Mouse (Mus musculus): Measurements from ENCODE around the gene Gm13304. TPM values are rescaled to one million over a fixed set of nuclear protein-coding genes. Genes with fewer than 3 reads are reported as not detected.
"Not testable (repeated sequence)": the region's sequence is repeated elsewhere in the genome, so short reads cannot be mapped to it uniquely, and the experiment has no call there.

Gm13304 gene
- 2.6 TPM in 1 of 2 replicates, not detected in the other for polyA plus RNA-seq (2015; fragmentation: Nextera tagmentation; extraction: Ambion mirVana)

- not testable (repeated sequence) for H3K27me3 ChIP-seq (replicated peaks); H3K4me1 ChIP-seq; H3K9ac ChIP-seq; H3K27ac ChIP-seq (replicated peaks); H3K4me2 ChIP-seq; H3K9me3 ChIP-seq; ATAC-seq (ENCODE audit: extremely low read depth, insufficient number of reproducible peaks, low FRiP score, low TSS enrichment); H3K4me3 ChIP-seq; H3K36me3 ChIP-seq
- no CpG with 5 or more reads among the region's 5 CpGs for WGBS
These were observed at the start of gene Gm13304 for GRCm38 (mm10) chr4:42114517-42114916. Gm13304 (plus strand) TSS chr4:42114817.

- H3K27ac ChIP-seq (replicated peaks); ATAC-seq (ENCODE audit: extremely low read depth, insufficient number of reproducible peaks, low FRiP score, low TSS enrichment); H3K4me1 ChIP-seq; H3K27me3 ChIP-seq (replicated peaks); H3K9me3 ChIP-seq; H3K4me3 ChIP-seq; H3K9ac ChIP-seq; H3K36me3 ChIP-seq; H3K4me2 ChIP-seq: not testable (repeated sequence)
- WGBS: no CpG with 5 or more reads among the region's 2 CpGs
These were observed 23.7 kb upstream of the Gm13304 start, which contains the start of gene Gm3893 for GRCm38 (mm10) chr4:42090907-42091306. Gm3893 (plus strand) TSS chr4:42091207.

- H3K9me3 ChIP-seq; H3K36me3 ChIP-seq; H3K4me3 ChIP-seq; H3K27me3 ChIP-seq (replicated peaks); H3K9ac ChIP-seq; H3K4me2 ChIP-seq; H3K4me1 ChIP-seq; H3K27ac ChIP-seq (replicated peaks); ATAC-seq (ENCODE audit: extremely low read depth, insufficient number of reproducible peaks, low FRiP score, low TSS enrichment): not testable (repeated sequence)
- WGBS: no CpG with 5 or more reads among the region's 9 CpGs
These were observed 38.5 kb downstream of the Gm13304 start, which contains the start of gene Gm13306 for GRCm38 (mm10) chr4:42153136-42153535. Gm13306 (plus strand) TSS chr4:42153436.

Other genes with a start within 250 kb of the Gm13304 start
- 1.8 TPM in 1 of 2 replicates, not detected in the other for gene Gm21541, start 211.2 kb upstream of the Gm13304 start, polyA plus RNA-seq (2015; fragmentation: Nextera tagmentation; extraction: Ambion mirVana)
- gene Gm20878, start 173.2 kb upstream of the Gm13304 start, polyA plus RNA-seq (2015; fragmentation: Nextera tagmentation; extraction: Ambion mirVana): 1.7 and 1.8 TPM in 2 replicates
- gene Fam205a4, start 148.8 kb upstream of the Gm13304 start, polyA plus RNA-seq (2015; fragmentation: Nextera tagmentation; extraction: Ambion mirVana): 0.11 and 0.15 TPM in 2 replicates
- not detected in 2 replicates for gene Gm21093, start 80.1 kb upstream of the Gm13304 start, polyA plus RNA-seq (2015; fragmentation: Nextera tagmentation; extraction: Ambion mirVana)
- gene Gm3893, start 23.6 kb upstream of the Gm13304 start, polyA plus RNA-seq (2015; fragmentation: Nextera tagmentation; extraction: Ambion mirVana): not detected in 2 replicates
- gene Gm13306, start 38.6 kb downstream of the Gm13304 start, polyA plus RNA-seq (2015; fragmentation: Nextera tagmentation; extraction: Ambion mirVana): not detected in 2 replicates
- 0.29 and 0.94 TPM in 2 replicates for gene Gm13305, start 53.8 kb downstream of the Gm13304 start, polyA plus RNA-seq (2015; fragmentation: Nextera tagmentation; extraction: Ambion mirVana)
- not detected in 2 replicates for gene Gm10600, start 125.8 kb downstream of the Gm13304 start, polyA plus RNA-seq (2015; fragmentation: Nextera tagmentation; extraction: Ambion mirVana)
- not detected in 2 replicates for gene Ccl21b, start 140.9 kb downstream of the Gm13304 start, polyA plus RNA-seq (2015; fragmentation: Nextera tagmentation; extraction: Ambion mirVana)
- gene Gm21953, start 179.4 kb downstream of the Gm13304 start, polyA plus RNA-seq (2015; fragmentation: Nextera tagmentation; extraction: Ambion mirVana): not detected in 2 replicates
- gene Fam205a3, start 203.5 kb downstream of the Gm13304 start, polyA plus RNA-seq (2015; fragmentation: Nextera tagmentation; extraction: Ambion mirVana): not detected in 2 replicates